Mouse (Mus musculus) layer of hippocampus, adult 8-10 months (tissue): Measurements from ENCODE around the gene Ggps1. TPM values are rescaled to one million over a fixed set of nuclear protein-coding genes. Genes with fewer than 3 reads are reported as not detected.
"Not testable (repeated sequence)": the region's sequence is repeated elsewhere in the genome, so short reads cannot be mapped to it uniquely, and the experiment has no call there.

Source experiments
- DNase-seq, 2 experiments: peaks; one replicate each; pipeline ENCODE4 v3.0.0; 2022; ENCODE audit warnings: low spot score in 2 of 2
- total RNA-seq, 4 experiments: library from RNA; stranded (reverse); gene quantifications; 2 replicates each; pipeline ENCODE4 v1.2.4; 2022

Ggps1 gene
- total RNA-seq, 4 experiments from 2014 or later = 53.0 to 74.1 (median 60.8) TPM

DNA sequence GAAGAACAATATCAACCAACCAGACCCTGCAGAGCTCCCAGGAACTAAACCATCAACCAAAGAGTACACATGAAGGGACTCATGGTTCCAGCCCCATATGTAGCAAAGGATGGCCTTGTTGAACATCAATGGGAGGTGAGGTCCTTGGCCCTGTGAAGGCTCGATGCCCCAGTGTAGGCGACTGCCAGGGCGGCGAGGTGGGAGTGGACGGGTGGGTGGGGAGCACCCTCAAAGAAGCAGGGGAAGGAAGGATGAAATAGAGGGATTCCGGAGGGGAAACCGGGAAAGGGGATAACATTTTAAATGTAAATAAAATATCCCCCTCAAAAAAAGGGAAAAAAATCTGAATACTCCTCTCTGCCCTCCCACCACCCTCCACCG, 24.4 kb downstream of the Ggps1 start:
- peak in 1 of 2 experiments; percentile 22 for DNase-seq

DNA sequence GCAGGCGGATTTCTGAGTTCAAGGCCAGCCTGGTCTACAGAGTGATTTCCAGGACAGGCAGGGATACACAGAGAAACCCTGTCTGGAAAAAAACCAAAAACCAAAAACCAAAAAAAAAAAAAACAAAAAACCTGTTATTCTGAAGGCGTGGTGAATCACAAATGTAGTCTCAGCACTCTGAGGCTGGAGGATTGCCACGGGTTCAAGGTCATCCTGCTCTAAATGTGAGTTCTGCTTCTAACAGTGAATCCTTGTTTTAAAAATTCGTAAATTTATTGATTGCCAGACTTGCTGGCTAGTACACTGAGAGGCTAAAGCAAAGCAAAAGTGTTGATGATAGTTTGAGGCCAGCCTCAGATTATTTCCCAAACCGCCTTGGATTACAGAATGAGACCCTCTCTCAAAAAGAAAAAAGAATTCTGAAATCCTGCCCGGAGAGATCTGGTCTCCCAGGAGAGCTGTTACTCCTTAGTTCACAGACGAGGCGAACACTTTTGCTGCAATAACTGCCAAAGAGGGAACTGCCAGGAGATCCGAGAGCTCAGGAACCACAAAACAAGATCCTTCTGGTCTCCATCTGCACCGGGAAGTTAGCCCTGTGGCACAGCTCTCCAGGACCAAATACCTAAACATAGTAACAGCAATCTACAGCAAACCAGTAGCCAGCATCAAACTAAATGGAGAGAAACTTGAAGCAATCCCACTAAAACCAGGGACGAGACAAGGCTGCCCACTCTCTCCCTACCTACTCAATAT, 27.2 kb downstream of the Ggps1 start:
- DNase-seq = no peak

DNA sequence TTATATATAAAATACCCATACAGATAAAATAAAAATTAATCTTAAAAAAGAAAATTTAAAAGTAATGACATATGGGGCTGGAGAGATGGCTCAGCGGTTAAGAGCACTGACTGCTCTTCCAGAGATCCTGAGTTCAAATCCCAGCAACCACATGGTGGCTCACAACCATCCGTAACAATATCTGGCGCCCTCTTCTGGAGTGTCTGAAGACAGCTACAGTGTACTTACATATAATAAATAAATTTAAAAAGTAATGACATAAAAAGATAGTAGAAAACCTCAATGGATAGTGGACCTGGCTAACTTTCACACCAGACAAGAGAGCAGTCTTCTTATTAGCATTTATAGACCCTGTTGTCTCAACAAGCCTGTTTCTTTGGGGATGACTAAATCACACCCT, 27.9 kb downstream of the Ggps1 start:
- DNase-seq = not testable (repeated sequence)

DNA sequence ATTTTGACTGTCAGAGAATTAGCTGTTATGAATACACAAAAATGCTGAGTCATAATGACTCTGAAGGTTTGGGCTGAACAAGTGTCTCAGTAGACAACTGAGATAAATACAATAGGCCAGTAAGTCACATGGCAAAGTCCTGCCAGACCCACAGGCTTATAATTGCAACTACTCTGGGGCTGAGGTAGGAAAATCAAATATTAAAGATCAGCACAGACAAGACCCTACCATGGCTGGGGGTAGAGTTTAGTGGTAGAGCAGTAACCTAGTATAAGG, 29.3 kb downstream of the Ggps1 start:
- no peak for DNase-seq

DNA sequence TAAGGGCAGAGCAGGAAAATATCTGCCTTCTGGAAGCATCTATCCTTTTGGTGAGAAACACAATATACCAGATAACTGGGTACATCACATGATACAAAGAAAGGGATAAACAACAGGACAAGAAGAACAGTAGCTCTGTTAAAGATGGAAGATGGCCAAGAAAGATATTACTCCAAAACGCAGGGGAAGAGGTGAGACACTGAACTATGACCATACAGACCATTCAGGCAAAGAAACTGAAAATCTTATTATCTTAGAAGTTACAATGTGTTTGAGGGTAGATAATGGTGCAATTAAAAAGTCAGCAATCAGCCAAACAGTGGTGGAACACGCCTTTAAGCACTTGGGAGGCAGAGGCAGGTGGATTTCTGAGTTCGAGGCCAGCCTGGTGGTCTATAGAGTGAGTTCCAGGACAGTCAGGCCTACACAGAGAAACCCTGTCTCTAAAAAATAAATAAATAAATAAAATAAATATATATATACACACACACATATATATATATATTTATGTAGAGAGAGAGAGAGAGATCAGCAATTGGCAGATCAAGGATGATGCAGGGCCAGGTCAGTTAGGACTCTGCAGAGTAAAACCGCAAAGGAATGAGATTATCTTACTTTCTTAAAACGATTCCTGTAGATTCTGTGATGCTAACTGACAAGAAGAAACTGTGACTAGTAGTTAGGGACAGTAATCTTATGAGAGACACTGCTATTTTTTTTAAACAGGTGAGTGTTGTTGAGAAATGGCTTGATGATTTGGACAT, 29.8 kb downstream of the Ggps1 start:
- no peak for DNase-seq

DNA sequence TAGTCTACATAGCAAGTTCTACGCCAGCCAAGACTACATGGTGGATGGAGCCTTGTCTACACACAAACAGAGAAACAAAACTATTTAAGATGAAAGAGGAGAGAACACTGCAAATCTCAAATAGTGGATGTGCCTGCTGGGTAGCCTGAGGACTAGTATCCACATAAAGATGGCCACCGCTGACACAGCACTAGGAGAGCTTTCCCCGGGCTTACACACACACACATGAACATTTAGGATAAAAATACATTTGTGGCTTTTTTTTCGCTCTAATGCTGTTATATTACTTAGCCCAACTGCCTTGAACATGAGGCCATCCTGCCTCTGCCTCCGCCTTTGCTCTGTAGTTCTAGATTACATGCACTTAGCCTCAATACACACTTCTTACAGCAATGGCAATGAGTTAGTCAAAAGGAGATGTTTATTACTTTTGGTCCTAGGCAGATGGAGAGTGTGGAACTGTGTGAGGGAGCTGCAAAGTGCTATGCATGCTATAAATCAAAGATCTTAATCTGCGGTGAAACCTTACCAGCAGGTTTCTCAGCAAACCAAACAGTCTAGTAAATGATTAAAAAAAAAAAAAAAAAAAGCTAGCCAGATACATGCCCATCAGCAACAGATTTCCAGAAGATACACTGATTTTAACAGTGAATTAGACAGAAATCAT, 37.0 kb downstream of the Ggps1 start:
- no peak for DNase-seq

DNA sequence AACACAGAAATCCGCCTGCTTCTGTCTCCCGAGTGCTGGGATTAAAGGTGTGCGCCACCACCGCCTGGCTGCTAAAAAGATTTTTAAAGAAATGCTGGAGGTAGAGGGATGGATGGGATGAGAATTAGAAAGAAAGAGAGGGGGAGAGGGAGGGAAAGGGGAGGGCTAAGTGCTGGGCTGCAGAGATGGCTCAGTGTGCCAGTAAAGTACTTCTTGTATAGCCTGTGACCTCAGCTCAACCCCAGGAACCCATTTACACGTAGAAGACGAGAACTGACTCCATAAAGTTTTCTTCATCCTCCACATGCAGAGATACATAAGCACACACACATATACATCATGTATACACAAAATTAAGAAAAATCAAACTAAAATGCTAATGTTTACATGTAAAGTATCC, 37.7 kb downstream of the Ggps1 start:
- DNase-seq = no peak

DNA sequence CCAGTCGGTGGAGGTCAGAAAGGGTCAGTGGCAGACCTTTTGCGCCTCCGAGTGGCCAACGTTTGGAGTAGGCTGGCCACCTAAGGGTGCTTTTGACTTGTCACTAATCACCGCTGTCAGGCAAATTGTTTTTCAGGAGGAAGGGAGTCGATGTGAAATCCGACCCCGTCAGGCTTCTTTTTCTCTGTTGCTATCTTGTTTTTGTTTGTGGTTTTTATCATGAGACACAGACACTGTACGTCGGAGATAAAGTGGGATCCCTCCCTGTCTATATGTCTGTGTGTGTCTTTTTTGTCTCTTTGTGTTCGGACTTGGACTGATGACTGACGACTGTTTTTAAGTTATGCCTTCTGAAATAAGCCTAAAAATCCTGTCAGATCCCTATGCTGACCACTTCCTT, 41.9 kb downstream of the Ggps1 start:
- DNase-seq = not testable (repeated sequence)

DNA sequence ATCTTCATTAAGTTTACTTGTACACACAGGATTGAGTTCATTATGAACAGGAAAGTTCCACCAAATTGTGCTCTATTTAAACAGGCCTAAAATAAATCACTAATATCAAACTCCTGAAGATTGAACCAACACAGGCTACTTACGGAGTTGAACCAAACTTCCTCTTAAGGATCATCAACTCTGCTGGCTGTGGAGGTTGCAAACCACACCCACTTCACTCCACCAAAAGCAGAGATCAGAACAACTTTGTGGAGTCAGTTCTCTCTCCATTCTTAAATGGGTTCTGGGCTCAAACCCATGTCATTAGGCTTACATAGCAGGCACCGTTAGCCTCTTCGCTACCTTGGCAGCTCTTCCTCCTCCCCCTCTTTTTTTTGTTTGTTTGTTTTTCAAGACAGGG, 44.4 kb downstream of the Ggps1 start:
- no peak for DNase-seq

DNA sequence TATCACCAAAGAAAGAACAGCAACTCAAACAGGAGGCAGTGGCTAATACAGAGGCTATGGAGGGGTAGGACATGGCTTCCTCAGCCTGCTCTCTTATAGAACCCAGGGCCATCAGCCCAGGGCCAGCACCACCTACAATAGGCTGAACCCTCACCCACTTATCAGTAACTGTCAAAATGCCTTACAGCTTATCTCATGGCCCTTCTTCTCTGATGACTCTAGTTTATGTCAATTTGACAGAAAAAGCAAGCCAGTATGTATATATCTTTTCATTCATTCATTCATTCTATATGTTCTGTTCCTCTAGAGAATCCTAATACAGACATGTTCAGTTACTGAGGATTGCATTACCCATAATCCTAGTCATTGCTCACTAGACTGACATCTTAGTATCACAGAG, 45.0 kb downstream of the Ggps1 start:
- DNase-seq = no peak

DNA sequence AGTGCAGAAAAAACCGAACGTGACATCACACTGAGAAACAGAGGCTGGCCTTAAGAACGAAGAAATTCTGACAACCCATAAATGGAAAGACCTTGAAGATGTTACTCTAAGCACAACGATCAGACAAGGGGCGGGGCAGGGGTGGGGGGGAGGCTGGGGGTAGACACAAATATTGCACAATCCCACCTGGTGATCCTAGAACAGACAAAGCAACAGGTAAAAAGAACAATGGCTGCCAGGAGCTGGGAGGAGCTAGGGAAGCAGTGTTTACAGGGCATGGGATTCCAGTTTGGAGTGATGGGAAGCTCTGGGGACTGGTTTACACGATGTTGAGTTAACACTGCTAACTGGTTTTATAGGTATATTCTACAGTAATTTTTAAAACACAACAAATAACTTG, 47.7 kb downstream of the Ggps1 start:
- DNase-seq = no peak

DNA sequence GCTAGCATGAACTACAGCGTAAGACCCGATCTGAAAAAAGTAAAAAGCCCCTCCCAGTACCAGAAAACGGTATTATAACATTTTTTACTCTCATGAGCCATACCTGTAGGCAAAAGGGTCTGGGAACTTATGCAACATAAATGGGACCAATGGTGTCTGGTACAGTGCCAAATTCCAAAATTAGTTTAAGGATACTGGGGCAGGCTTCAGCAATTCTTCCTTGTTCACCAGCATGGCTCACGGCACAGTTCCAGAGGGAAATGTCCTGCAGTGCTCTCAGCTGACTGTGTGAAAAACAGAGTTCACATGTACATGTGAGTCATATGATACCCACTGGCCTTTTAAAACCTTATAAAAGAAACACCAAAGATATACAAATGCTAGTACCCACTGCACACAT, 48.7 kb downstream of the Ggps1 start:
- no peak for DNase-seq

DNA sequence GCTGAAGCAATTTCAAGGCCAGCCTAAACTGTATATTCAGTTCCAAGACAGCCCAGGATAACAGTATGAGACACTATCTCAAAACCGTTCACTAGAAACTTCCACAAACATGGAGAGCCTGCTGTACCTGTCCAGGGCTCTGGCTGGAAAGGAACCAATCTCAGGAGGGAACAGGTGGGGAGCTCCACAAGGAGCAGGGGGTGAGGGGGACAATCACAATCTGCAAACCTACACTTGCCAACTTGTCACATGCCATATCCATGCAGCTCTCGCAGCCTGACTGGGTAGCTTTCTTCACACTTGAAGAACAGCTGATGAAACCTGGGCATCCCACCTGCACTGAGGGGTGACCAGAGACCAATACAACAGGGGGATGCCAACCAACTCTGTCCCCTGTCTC, 49.3 kb downstream of the Ggps1 start:
- DNase-seq = no peak

DNA sequence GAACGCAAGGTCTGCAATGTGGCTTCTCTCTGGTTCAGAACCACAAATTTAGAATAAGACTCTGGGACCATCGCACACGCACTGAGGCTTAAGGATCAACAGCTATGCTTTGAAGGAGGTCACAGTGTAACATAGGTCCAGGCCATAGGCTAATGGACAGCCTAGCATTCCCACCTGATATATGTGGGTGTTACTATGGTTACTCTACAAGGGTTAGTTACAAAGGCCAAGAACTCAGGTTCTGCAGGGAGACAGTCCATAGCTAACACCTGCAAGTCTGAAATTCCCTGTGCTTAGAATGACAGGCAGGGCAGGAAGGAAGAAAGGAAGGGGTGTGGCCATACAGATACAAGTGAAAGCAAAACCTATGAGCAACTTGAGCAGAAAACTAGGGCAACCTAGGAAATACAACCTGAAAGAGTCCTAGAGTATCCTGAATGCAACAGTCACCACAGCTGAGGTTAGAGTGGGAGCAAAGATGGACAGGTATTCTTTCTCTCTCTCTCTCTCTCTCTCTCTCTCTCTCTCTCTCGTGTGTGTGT, 51.8 kb downstream of the Ggps1 start:
- DNase-seq = no peak

DNA sequence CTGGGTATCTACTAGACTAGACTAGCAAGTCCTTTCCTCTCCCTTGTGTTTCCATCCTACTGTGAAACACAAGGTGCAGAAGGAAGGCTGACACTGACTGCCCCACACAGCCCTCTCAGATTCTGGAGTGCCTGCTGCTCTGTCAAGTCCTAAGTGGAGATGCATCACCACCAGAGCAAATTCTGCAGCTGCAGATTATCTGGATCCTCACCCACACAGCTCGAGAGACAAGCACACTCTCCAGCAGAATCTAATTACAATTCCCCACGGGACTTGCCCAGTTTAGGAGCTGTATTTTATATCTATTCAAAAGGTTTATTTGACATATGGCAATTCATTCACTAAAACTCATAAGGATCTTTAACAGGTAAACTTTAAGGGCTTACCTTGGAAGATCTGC, 57.2 kb downstream of the Ggps1 start:
- no peak for DNase-seq

DNA sequence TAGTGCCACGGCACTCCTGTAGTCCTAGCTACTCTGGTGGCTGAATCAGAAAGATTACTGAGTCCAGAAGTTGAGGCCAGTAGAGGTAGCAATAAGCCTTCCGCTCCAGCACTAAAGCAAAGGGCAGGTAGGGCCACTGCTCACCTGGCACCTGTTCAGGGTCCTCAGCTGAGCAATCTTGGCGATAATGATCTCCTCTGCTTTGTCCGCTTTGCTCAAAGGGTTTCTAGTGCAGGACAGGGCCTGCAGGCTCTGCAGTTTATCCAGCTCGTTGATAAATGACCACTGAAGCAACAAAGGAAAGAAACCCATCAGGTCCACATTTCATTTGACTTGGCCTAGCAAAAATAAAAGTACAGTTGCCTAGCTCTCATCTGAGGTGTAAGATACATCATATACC, 58.3 kb downstream of the Ggps1 start:
- no peak for DNase-seq

DNA sequence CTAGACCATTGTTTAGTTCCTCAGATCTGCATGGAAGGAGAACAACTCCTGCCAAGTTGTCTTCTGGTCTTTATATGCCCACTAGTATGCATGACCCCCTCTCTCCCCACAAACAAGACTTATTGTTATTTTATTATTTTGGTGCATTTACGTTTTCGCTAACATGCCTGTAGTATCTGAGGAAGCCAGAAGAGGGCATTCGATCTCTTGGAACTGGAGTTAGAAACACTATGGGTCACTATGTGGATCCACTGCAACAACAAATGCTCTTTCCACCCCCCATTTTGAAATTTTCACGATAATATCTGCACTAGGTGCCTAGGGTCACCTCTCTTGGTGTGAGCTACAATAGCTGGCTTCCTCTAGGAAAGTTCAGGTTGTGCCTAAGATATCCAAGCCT, 59.2 kb downstream of the Ggps1 start:
- DNase-seq = no peak

DNA sequence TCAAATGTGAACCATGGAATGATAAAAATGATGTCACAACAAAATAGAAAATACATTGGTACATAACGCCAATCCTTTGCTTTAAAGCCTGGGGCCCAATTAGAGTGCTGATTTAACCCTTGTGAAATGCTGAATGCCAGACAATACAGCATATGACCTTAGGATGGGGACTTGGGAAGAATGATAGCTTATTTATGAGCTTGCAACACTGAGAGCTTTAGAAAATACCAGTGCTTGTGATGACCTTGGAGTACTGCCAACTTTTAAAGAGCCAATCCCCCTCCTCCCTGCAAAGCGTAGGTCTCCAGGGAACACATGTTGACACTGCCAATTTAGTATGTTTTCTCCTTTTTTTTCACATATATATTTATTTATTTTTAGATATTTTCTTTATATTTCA, 60.6 kb downstream of the Ggps1 start:
- DNase-seq = no peak
